Mouse (Mus musculus) cortical plate, adult 2 months (tissue): ENCODE data around the gene Gm10100. TPM values are rescaled to one million over a fixed set of nuclear protein-coding genes. Genes with fewer than 3 reads are reported as not detected.
"Not testable (repeated sequence)": the region's sequence is repeated elsewhere in the genome, so short reads cannot be mapped to it uniquely, and the experiment has no call there.

Experiments used
- H3K27ac ChIP-seq: fragments of 200-500 bp; 2 replicates; pipeline ENCODE4 v1.5.1; 2012; ENCODE audit warnings: low read length, control low read depth, inconsistent platforms; ENCODE audit not compliant: insufficient read depth
- H3K4me1 ChIP-seq: fragments of 200-500 bp; 2 replicates; pipeline ENCODE4 v1.6.1; 2011; ENCODE audit warnings: low read length; ENCODE audit not compliant: control insufficient read depth, insufficient read depth
- H3K4me3 ChIP-seq: fragments of 200-500 bp; 2 replicates; pipeline ENCODE4 v1.5.1; 2011; ENCODE audit warnings: mild to moderate bottlenecking, low read length, control low read depth; ENCODE audit not compliant: insufficient read depth
- CTCF ChIP-seq: fragments of 200-500 bp; IDR thresholded peaks from 2 replicates; pipeline ENCODE4 v1.5.1; 2011; ENCODE audit warnings: mild to moderate bottlenecking, control low read depth, low read length; ENCODE audit not compliant: insufficient read depth; ENCODE audit errors: extremely low read depth
- POLR2A ChIP-seq: fragments of 200-500 bp; IDR thresholded peaks from 2 replicates; pipeline ENCODE4 v1.6.1; 2011; ENCODE audit warnings: mild to moderate bottlenecking, low read length, control low read depth; ENCODE audit not compliant: insufficient read depth; ENCODE audit errors: extremely low read depth
- polyA plus RNA-seq: library from polyadenylated mRNA; depleted of rRNA; stranded (reverse); fragments of >200 nt; gene quantifications from 2 replicates; pipeline ENCODE4 v1.2.3, GENCODE M21; 2012

The Gm10100 gene
- polyA plus RNA-seq, 1 experiment, result not detected

DNA sequence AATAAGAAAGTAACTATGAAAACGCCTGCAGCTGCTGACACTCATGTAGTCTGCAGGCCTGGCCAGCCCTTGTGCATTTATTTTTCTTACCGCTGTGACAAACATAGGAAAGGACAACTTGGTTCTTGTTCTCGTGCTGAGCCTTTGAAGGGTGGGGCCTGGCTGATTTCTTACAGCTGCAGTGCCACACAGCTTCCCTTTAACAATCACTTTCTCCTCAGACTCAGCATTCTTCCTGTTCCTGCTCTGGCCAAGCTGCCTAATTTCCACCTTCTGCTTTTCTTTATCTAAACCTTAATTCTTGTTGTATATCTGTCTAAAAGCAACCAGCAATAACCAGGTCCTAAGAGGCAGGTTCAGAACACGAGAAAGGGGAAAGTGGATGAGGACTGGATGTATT is 12.6 kb upstream of the Gm10100 start:
- TF ChIP-seq CTCF (no peak), POLR2A (no peak)
- no peaks in the 10 kb centered on the region for H3K4me1 ChIP-seq
- H3K4me3 ChIP-seq, result no peak overlapping the region

DNA sequence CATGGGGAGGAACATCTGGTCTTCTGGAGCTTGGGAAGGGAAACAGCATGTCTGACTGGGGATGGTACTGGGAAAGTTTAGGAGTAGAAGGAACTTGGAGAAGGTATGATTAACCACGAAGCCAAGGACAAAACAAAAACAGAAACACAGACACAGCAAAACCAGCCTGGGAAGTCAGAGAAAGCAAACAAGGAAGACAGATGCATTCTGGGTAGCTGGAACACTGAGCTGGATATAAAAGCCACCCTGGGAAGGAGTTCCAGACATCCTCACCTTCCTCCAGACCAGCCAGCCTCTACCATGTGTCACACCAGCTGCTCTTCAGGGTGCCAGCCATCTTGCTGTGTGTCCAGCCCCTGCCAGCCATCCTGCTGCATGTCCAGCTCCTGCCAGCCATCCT is 10.8 kb upstream of the Gm10100 start, which contains the start of gene Gm10142:
TSS of gene Gm10142 (plus strand) at position 301 of the 400 bp plus-strand sequence.
- H3K4me3 ChIP-seq, result no peak within 1 kb of the TSS
- TF ChIP-seq CTCF, result no peak
- no peak for TF ChIP-seq POLR2A
- H3K4me1 ChIP-seq, result no peaks in the 10 kb centered on the region
- no peak within 1 kb of the TSS for H3K27ac ChIP-seq

More for the DNA sequence above, 12.6 kb upstream of the Gm10100 start:
- H3K27ac ChIP-seq, result no peak overlapping the region

DNA sequence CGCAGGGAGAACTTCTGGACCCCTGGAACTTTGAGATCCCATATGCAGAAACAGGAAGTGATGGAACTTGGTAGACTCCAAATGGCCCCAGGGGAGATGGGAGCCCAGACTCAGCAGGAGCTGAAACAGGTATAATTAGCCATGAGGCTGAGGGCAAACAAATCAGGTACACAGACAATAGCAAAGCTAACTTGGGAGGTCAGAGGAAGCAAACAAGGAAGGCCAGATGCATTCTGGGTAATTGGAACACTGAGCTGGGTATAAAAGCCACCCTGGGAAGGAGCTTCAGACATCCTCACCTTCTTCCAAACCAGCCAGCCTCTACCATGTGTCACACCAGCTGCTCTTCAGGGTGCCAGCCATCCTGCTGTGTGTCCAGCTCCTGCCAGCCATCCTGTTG is 6.0 kb upstream of the Gm10100 start, which contains the start of gene Krtap12-1:
TSS of gene Krtap12-1 (plus strand) at position 301 of the 400 bp plus-strand sequence.
- not testable (repeated sequence) for H3K4me3 ChIP-seq, H3K27ac ChIP-seq, H3K4me1 ChIP-seq

DNA sequence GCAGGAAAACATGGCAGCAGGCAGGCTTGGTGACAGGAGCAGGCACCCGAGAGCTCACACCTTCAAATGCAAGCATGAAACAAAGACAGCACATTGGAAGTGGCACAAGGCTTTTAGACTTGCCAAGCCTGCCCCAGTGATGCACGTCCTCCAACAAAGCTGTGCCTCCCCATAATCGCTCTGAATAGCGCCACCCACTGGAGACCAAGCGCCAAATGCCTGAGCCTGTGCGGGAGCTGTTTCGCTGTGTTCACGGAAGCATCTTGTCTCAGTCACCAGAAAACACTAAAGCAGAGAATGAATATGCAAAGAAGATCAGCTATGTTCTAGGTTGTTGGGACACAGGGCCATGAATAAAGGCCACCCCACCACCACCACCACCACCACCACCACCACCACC is 1.4 kb upstream of the Gm10100 start:
- no peak overlapping the region for H3K4me3 ChIP-seq
- TF ChIP-seq CTCF (no peak), POLR2A (no peak)
- H3K27ac ChIP-seq, result no peak overlapping the region
- no peaks in the 10 kb centered on the region for H3K4me1 ChIP-seq

DNA sequence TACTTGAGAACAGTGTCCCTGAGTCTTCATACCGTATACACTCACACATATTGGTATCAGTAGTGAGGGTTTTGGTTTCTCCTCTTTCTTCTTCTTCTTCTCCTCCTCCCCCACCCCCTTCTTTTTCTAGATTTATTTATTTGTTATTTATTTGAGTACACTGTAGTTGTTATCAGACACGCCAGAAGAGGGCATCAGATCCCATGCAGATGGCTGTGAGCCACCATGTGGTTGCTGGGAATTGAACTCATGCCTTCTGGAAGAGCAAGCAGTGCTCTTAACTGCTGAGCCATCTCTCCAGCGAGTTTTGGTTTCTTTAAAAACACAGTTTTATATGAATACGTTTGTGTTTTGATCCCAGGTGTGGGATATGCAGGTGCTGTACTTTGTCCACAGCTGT is 2.0 kb downstream of the Gm10100 start:
- no peaks in the 10 kb centered on the region for H3K4me1 ChIP-seq
- TF ChIP-seq CTCF, result 0 out of 2 replicates have a peak, but pooled peaks have one; percentile 19
- no peak for TF ChIP-seq POLR2A

DNA sequence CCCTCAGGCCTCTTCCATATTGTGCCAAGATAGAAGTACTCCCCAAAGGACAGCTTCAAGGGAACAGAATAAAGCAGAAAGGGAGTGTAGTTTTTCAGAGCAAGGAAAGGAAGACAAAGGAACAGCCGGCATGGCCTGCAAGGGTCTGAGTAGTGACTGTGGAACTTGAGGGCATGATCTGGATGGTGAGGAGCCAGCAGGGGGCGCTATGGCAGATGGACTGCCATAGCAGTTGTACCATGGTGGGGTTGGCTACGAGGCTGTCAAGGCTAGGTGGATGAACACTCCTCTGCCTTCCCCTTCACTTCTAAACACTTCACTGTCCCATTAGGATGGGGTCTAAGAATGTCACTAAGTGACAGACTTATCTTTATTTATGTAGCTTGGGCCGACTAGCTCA is 3.0 kb downstream of the Gm10100 start:
- Histone ChIP-seq H3K4me1 (no peaks in the 10 kb centered on the region), H3K27ac (no peak overlapping the region), H3K4me3 (no peak overlapping the region)
- TF ChIP-seq CTCF (peak; percentile 22), POLR2A (no peak)

More for the DNA sequence above, 2.0 kb downstream of the Gm10100 start:
- Histone ChIP-seq H3K4me3 (no peak overlapping the region), H3K27ac (no peak overlapping the region)

DNA sequence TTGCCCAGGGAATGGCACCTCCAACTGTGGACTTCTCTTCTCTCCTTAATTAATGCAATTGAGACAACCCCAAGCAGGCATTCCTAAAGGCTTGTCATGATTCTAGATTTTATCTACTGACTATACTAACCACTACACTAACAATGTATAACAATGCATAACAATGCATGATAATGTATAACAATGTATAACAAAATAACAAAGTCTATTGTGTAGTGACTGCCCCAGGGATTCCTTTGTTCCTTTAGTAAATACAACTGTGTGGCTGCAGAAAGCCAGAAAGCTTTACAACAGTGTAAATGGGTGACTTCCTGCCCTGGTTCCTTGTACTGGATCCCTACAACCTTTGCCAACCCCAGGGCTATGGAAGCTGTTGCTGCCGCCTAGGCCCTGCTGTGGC is 9.6 kb downstream of the Gm10100 start:
- TF ChIP-seq POLR2A (no peak), CTCF (no peak)
- Histone ChIP-seq H3K4me1 (no peaks in the 10 kb centered on the region), H3K4me3 (no peak overlapping the region), H3K27ac (no peak overlapping the region)

DNA sequence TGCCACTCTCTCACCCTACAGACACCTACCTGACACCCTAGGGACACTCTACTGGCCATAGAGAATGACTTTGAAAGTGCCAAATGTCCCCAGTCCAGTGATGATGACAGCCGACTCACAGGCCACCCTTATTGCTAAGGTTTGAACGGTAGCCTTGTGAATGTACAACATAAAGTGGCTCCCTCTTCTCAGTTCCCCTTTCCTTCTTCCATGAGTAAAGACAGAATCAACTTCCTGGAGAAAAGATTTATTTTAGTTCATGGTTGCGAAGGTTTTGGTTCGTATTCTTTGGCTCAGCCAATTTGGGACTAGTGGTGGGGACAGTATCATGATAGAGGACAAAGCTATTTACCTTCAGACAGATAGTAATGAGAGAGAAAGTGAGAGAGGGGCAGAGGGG is 12.6 kb downstream of the Gm10100 start:
- no peak overlapping the region for H3K27ac ChIP-seq
- H3K4me1 ChIP-seq, result no peaks in the 10 kb centered on the region
- no peak for TF ChIP-seq POLR2A
- no peak for TF ChIP-seq CTCF
- no peak overlapping the region for H3K4me3 ChIP-seq

DNA sequence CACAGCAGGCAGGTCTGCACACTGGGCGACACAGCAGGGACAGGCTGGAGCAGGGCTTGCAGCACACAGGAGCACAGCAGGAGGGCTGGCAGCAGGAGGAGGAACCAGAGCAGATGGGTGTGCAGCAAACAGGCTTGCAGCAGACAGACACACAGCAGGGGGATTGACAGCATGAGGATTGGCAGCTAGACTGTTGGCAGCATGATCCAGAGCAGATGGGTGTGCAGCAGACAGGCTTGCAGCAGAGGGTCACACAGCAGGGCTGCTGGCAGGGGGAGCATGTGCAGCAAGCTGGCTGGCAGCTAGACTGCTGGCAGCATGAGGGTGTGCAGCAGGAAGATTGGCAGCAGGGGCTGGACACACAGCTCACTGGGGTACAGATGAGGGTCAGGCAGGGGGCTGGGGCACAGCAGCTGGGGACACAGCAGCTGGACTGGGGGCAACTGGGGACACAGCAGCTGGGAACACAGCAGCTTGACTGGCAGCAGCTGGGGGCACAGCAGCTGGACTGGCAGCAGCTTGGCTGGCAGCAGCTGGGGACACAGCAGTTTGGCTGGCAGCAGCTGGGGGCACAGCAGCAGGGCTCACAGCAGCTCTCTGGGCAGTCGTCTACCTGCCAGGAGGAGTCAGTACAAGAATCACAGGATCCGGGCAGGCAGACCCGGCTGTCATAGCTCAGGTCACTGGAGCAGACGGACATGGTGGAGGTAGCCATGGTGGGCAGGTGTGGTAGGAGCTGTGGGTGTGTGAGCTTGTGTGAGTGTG is 15.8 kb downstream of the Gm10100 start, which contains the start of gene Gm18596:
TSS of gene Gm18596 (minus strand) at position 715 of the 765 bp plus-strand sequence.
- H3K27ac ChIP-seq, H3K4me1 ChIP-seq, H3K4me3 ChIP-seq: not testable (repeated sequence)

DNA sequence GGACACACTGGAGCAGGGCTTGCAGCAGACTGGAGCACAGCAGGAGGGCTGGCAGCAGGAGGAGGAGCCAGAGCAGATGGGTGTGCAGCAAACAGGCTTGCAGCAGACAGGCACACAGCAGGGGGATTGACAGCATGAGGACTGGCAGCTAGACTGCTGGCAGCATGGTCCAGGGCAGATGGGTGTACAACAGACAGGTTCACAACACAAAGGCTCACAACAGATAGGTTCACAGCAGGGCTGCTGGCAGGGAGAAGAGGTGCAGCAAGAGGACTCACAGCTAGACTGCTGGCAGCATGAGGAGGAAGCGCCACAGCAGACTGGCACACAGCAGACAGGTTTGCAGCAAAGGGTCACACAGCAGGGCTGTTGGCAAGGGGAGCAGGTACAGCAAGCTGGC is 24.4 kb downstream of the Gm10100 start:
- not testable (repeated sequence) for H3K27ac ChIP-seq, H3K4me3 ChIP-seq, H3K4me1 ChIP-seq

DNA sequence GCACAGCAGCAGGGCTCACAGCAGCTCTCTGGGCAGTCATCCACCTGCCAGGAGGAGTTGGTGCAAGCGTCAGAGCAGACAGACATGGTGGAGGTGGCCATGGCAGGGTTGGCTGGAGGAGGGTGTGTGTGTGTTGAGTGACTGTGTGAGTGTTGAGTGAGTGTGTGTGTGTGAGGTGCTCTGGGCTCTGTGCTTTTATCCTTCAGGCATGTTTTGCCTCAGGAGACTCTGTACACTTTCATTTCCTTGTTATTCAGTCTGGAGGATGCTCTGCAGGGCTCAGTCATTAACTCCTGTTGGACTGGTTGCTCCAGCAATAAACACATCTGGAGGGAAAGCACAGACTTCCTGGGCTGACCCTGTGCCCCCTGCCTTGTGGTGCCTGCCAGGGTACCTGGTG is 25.0 kb downstream of the Gm10100 start, which contains the start of gene Gm9736:
TSS of gene Gm9736 (minus strand) at position 101 of the 400 bp plus-strand sequence.
- H3K27ac ChIP-seq, H3K4me1 ChIP-seq, H3K4me3 ChIP-seq: not testable (repeated sequence)

DNA sequence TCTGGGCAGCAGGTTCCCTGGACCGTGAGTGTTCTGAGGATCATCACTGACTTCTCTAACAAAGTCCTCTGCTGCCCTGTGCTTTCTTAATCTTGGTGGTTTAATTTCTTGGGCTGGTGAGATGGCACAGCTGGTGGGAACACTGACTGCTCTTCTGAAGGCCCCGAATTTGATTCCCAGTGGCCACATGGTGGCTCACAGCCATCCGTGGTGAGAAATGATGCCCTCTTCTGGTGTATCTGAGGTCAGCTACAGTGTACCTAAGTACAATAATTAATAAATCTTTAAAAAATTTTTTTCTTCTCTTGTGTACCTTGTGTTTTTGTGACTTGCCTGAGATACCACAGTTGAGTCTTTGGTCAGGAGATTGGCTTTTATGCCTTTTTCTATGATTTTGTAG is 26.0 kb downstream of the Gm10100 start:
- not testable (repeated sequence) for H3K4me3 ChIP-seq, H3K4me1 ChIP-seq, H3K27ac ChIP-seq
